Mouse (Mus musculus) C2C12 (cell line): ENCODE results near the gene C3.

Experiments
- CEBPB ChIP-seq: IDR thresholded peaks from one replicate; pipeline ENCODE4 v1.6.1; 2011; ENCODE audit warnings: low read depth, mild to moderate bottlenecking, control low read depth, moderate library complexity
- CTCF ChIP-seq: IDR thresholded peaks from one replicate; pipeline ENCODE4 v1.5.1; 2011; ENCODE audit not compliant: control insufficient read depth, insufficient read depth, insufficient read length
- FOSL1 ChIP-seq: IDR thresholded peaks from one replicate; pipeline ENCODE4 v1.8.0; 2011; ENCODE audit warnings: mild to moderate bottlenecking, low read length; ENCODE audit not compliant: poor library complexity, insufficient read depth, severe bottlenecking
- MAX ChIP-seq: IDR thresholded peaks from one replicate; pipeline ENCODE4 v1.6.1; 2011; ENCODE audit warnings: mild to moderate bottlenecking, control low read depth
- MYOD1 ChIP-seq: IDR thresholded peaks from one replicate; pipeline ENCODE4 v1.6.1; 2011; ENCODE audit warnings: low read depth; ENCODE audit not compliant: control insufficient read depth, insufficient read length

- TF ChIP-seq CEBPB (no peak), CTCF (no peak), FOSL1 (no peak), MAX (no peak), MYOD1 (no peak)
Measured at GRCm38 (mm10) chr17:57229851-57230727, 2.2 kb upstream of the C3 start.
